Comparison of ENCODE assay signal across 9 mouse cellular contexts in genomic region chr11:100897294-100898231, GRCm38 (mm10). TPM values are rescaled to one million over a fixed set of nuclear protein-coding genes. Genes with fewer than 3 reads are reported as not detected.
DNase-seq lines count a peak whose midpoint lies in the region; ATAC-seq and TF ChIP-seq lines count a peak whose summit lies in the region.
"Had no signal": no experiment of that assay in that cellular context is flagged by ENCODE, and none has a peak within 500 bp of the region (broad histone marks: within the 10 kb centered on the region; RNA-seq: fewer than 3 reads in every experiment).

No protein-coding gene starts in this region.

- ATAC-seq in kidney, embryonic 14.5 days (ENCODE audit: low FRiP score, low TSS enrichment), result no peak
- ATAC-seq in erythroblast, adult 5-6 weeks (replicated peaks; ENCODE audit: low FRiP score, poor library complexity, severe bottlenecking), result no peak

- no peaks in the 10 kb centered on the region for H3K27me3 ChIP-seq in kidney, embryonic 14.5 days (ENCODE audit: control insufficient read depth, insufficient read depth, low read length)

- no peaks in the 10 kb centered on the region for H3K4me1 ChIP-seq in kidney, embryonic 14.5 days (ENCODE audit: control insufficient read depth, insufficient read depth, low read length)

- 88% methylated on average over 7 of the region's 7 CpGs for WGBS in kidney, embryonic 14.5 days

- no peak overlapping the region for H3K4me2 ChIP-seq in kidney, embryonic 14.5 days (replicated peaks; ENCODE audit: low read depth, low read length)

- no peak for TF ChIP-seq CTCF in layer of hippocampus, adult 2 months (conservative IDR thresholded peaks at IDR 0.05)

- peak; percentile 32 for DNase-seq in kidney, adult 9 months
- DNase-seq in cerebellum, adult 18-20 months, result peak; percentile 63 to 67
- DNase-seq in layer of hippocampus, adult 2 months (ENCODE audit: low spot score in 2 of 2), result peak; percentile 62 to 77
- peak; percentile 28 to 39 for DNase-seq in right cerebral cortex, postnatal 36 days (ENCODE audit: low spot score in 2 of 2)
- DNase-seq in adrenal gland, adult 18-20 months (ENCODE audit: low spot score in 2 of 2), result no peak
- DNase-seq in spleen, adult 12 weeks (ENCODE audit: low spot score), result no peak

- no peak overlapping the region for H3K27ac ChIP-seq in kidney, embryonic 14.5 days (ENCODE audit: low read depth, low read length)
- no peak overlapping the region for H3K27ac ChIP-seq in layer of hippocampus, adult 2 months
- H3K27ac ChIP-seq: liver, embryonic 14.5 days had no signal

- 0 out of 2 replicates have a peak, but pooled peaks cover 4% of the 10 kb centered on the region for H3K9me3 ChIP-seq in kidney, embryonic 14.5 days (ENCODE audit: control insufficient read depth, low read length)

- no peak overlapping the region for H3K9ac ChIP-seq in kidney, embryonic 14.5 days (ENCODE audit: low read depth, low read length)
- H3K9ac ChIP-seq: liver, embryonic 14.5 days had no signal

- H3K36me3 ChIP-seq in kidney, embryonic 14.5 days (ENCODE audit: control insufficient read depth, insufficient read depth, low read length), result peaks cover 16% of the 10 kb centered on the region

- no peak overlapping the region for H3K4me3 ChIP-seq in kidney, embryonic 14.5 days (ENCODE audit: low read length)
- H3K4me3 ChIP-seq in layer of hippocampus, adult 2 months, result no peak overlapping the region

RNA-seq across cellular contexts. Expression of gene Stat5a, which starts 38.4 kb away (rescaled TPM):
- 2.0 and 3.0 TPM in 2 replicates for polyA plus RNA-seq in kidney, embryonic 14.5 days (2014; fragmentation: Nextera tagmentation; extraction: Ambion mirVana)
- total RNA-seq in layer of hippocampus, adult 2 months (2021), result 1 to 10 TPM; 1.7 to 2.0 TPM
- total RNA-seq in erythroblast, adult 5-6 weeks (2015; ENCODE audit: low replicate concordance), result 4.8 and 7.3 TPM in 2 replicates
- 5.7 and 6.5 TPM in 2 replicates for total RNA-seq in erythroblast, adult 5-6 weeks (2017; ENCODE audit: low replicate concordance)
- total RNA-seq in adrenal gland, adult 18-20 months (2021), result 10 to 100 TPM; 28.0 to 29.3 TPM

RNA-seq across cellular contexts. Expression of gene Stat3, which starts 41.8 kb away (rescaled TPM):
- polyA plus RNA-seq in kidney, embryonic 14.5 days (2014; fragmentation: Nextera tagmentation; extraction: Ambion mirVana), result 25.3 and 40.0 TPM in 2 replicates
- 10 to 100 TPM; 39.5 to 42.3 TPM for total RNA-seq in layer of hippocampus, adult 2 months (2021)
- total RNA-seq in erythroblast, adult 5-6 weeks (2015; ENCODE audit: low replicate concordance), result 16.7 and 43.4 TPM in 2 replicates
- 37.8 and 51.4 TPM in 2 replicates for total RNA-seq in erythroblast, adult 5-6 weeks (2017; ENCODE audit: low replicate concordance)
- 100 to 1,000 TPM in 1 of 2 experiments, 10 to 100 TPM in 1; 87.0 to 102 TPM for total RNA-seq in adrenal gland, adult 18-20 months (2021)

RNA-seq across cellular contexts. Expression of gene Stat5b, which starts 47.0 kb away (rescaled TPM):
- 12.7 and 19.8 TPM in 2 replicates for polyA plus RNA-seq in kidney, embryonic 14.5 days (2014; fragmentation: Nextera tagmentation; extraction: Ambion mirVana)
- total RNA-seq in layer of hippocampus, adult 2 months (2021), result 10 to 100 TPM; 11.6 to 13.8 TPM
- 6.9 and 14.8 TPM in 2 replicates for total RNA-seq in erythroblast, adult 5-6 weeks (2015; ENCODE audit: low replicate concordance)
- 6.7 and 10.3 TPM in 2 replicates for total RNA-seq in erythroblast, adult 5-6 weeks (2017; ENCODE audit: low replicate concordance)
- total RNA-seq in adrenal gland, adult 18-20 months (2021), result 10 to 100 TPM; 40.1 to 74.3 TPM

Comparison
In these comparisons a context has a peak if more than half of its experiments do, and no peak if none do; other contexts are left out.
1. DNase-seq: peak in kidney, adult 9 months (single experiment), cerebellum, adult 18-20 months (2 of 2), layer of hippocampus, adult 2 months (2 of 2) and right cerebral cortex, postnatal 36 days (2 of 2); none in adrenal gland, adult 18-20 months (0 of 2) and spleen, adult 12 weeks (single experiment).